Mouse (Mus musculus) cerebellum, adult 2 months (tissue): ENCODE measurements around the gene Ccdc183.

ENCODE experiments used
- CTCF ChIP-seq: fragments of 200-500 bp; IDR thresholded peaks from 2 replicates; pipeline ENCODE4 v1.5.1; 2011; ENCODE audit warnings: low read depth, mild to moderate bottlenecking, control low read depth, low read length, moderate library complexity, borderline replicate concordance; ENCODE audit not compliant: insufficient read depth
- POLR2A ChIP-seq: fragments of 200-500 bp; IDR thresholded peaks from 2 replicates; pipeline ENCODE4 v1.6.1; 2011; ENCODE audit warnings: low read length, control low read depth, borderline replicate concordance; ENCODE audit not compliant: insufficient read depth

- TF ChIP-seq CTCF, result no peak
- TF ChIP-seq POLR2A, result no peak
Observed at GRCm38 (mm10) chr2:25560551-25560950, 56.9 kb downstream of the Ccdc183 start.
